Mouse (Mus musculus) embryonic facial prominence, embryonic 15.5 days (tissue): ENCODE results near the gene Jph2. TPM values are rescaled to one million over a fixed set of nuclear protein-coding genes. Genes with fewer than 3 reads are reported as not detected.

Experiments
- ATAC-seq: fragments of 200-750 bp; cut with Nextera tagmentation; 2 replicates; pipeline ENCODE4 v1.8.0; 2017; ENCODE audit warnings: low read depth, moderate TSS enrichment; ENCODE audit not compliant: insufficient number of reproducible peaks, low FRiP score, low TSS enrichment
- H3K27ac ChIP-seq: fragments of 300-500 bp; sonication (generic); replicated peaks from 2 replicates; pipeline ENCODE4 v1.5.1; 2015; ENCODE audit warnings: mild to moderate bottlenecking, inconsistent platforms
- H3K27me3 ChIP-seq: fragments of 300-500 bp; sonication (generic); 2 replicates; pipeline ENCODE4 v1.6.1; 2015; ENCODE audit warnings: inconsistent platforms
- H3K36me3 ChIP-seq: fragments of 300-500 bp; sonication (generic); 2 replicates; pipeline ENCODE4 v1.6.1; 2015; ENCODE audit warnings: mild to moderate bottlenecking, inconsistent platforms
- H3K4me1 ChIP-seq: fragments of 300-500 bp; sonication (generic); 2 replicates; pipeline ENCODE4 v1.6.1; 2015; ENCODE audit warnings: inconsistent platforms
- H3K4me2 ChIP-seq: fragments of 300-500 bp; sonication (generic); replicated peaks from 2 replicates; pipeline ENCODE4 v1.6.1; 2015; ENCODE audit warnings: mild to moderate bottlenecking, inconsistent platforms
- H3K4me3 ChIP-seq: fragments of 300-500 bp; sonication (generic); replicated peaks from 2 replicates; pipeline ENCODE4 v1.5.1; 2015; ENCODE audit warnings: mild to moderate bottlenecking, inconsistent platforms
- H3K9ac ChIP-seq: fragments of 300-500 bp; sonication (generic); 2 replicates; pipeline ENCODE4 v1.6.1; 2015; ENCODE audit warnings: inconsistent platforms
- H3K9me3 ChIP-seq: fragments of 300-500 bp; sonication (generic); replicated peaks from 2 replicates; pipeline ENCODE4 v1.6.1; 2016; ENCODE audit warnings: inconsistent platforms
- WGBS: fragments of 180-500 bp; shearing (Covaris S2); methylation state at CpG from one replicate; pipeline ENCODE4 v1.1.7; 2015; 5-methylcytosine and 5-hydroxymethylcytosine counted together
- polyA plus RNA-seq: library from polyadenylated mRNA; unstranded; fragments of >200 nt; fragmentation: Nextera tagmentation; extraction: Ambion mirVana; gene quantifications from 2 replicates; pipeline ENCODE4 v1.2.1, GENCODE M21; 2015

Jph2 gene
- polyA plus RNA-seq, 1 experiment from 2014 or later, result 3.7 TPM

GRCm38 (mm10) chr2:163424597-163424996 lies 26.8 kb upstream of the Jph2 start, which contains the start of gene Oser1:
Gene Oser1 (minus strand): TSS chr2:163424697.
- WGBS, result 77% methylated on average over 6 of the region's 6 CpGs
- H3K4me2 ChIP-seq, result no peak within 1 kb of the TSS
- no peaks in the 10 kb centered on the region for H3K27me3 ChIP-seq
- H3K27ac ChIP-seq, result no peak within 1 kb of the TSS
- H3K36me3 ChIP-seq, result peaks cover 4% of the 10 kb centered on the region; the same call in 1 of the 2 replicates
- ATAC-seq, result no peak
- H3K9ac ChIP-seq, result no peak within 1 kb of the TSS
- no peaks in the 10 kb centered on the region for H3K9me3 ChIP-seq
- no peak within 1 kb of the TSS for H3K4me3 ChIP-seq
- H3K4me1 ChIP-seq, result peaks cover 11% of the 10 kb centered on the region

- H3K36me3 ChIP-seq, result peaks cover 4% of the 10 kb centered on the region; the same call in 1 of the 2 replicates
- no peaks in the 10 kb centered on the region for H3K27me3 ChIP-seq
- peaks cover 16% of the 10 kb centered on the region for H3K4me1 ChIP-seq
- no peak overlapping the region for H3K27ac ChIP-seq
- no peak for ATAC-seq
- H3K4me2 ChIP-seq, result no peak overlapping the region
- H3K4me3 ChIP-seq, result no peak overlapping the region
- no peak overlapping the region for H3K9ac ChIP-seq
- no peaks in the 10 kb centered on the region for H3K9me3 ChIP-seq
- 78% methylated on average over 9 of the region's 9 CpGs for WGBS
These were observed 25.3 kb upstream of the Jph2 start for GRCm38 (mm10) chr2:163422895-163423660.

- peak overlapping the region; percentile 73 for H3K4me2 ChIP-seq
- peaks cover 4% of the 10 kb centered on the region; the same call in 1 of the 2 replicates for H3K36me3 ChIP-seq
- H3K27me3 ChIP-seq, result no peaks in the 10 kb centered on the region
- peak overlapping the region; percentile 97 for H3K4me3 ChIP-seq
- H3K9ac ChIP-seq, result peak overlapping the region; percentile 66
- peaks cover 24% of the 10 kb centered on the region for H3K4me1 ChIP-seq
- peak overlapping the region; percentile 91 for H3K27ac ChIP-seq
- no peaks in the 10 kb centered on the region for H3K9me3 ChIP-seq
- ATAC-seq, result no peak
- 26% methylated on average over 10 of the region's 10 CpGs for WGBS
These were observed 22.6 kb upstream of the Jph2 start for GRCm38 (mm10) chr2:163420366-163420886.

- Histone ChIP-seq H3K9me3 (no peaks in the 10 kb centered on the region), H3K27me3 (no peaks in the 10 kb centered on the region), H3K9ac (peak overlapping the region; percentile 94), H3K27ac (peak overlapping the region; percentile 91), H3K36me3 (peaks cover 9% of the 10 kb centered on the region), H3K4me1 (peaks cover 24% of the 10 kb centered on the region), H3K4me3 (peak overlapping the region; percentile 97), H3K4me2 (peak overlapping the region; percentile 73)
- under 1% methylated on average over 56 of the region's 71 CpGs for WGBS
- ATAC-seq, result peak; percentile 99
These were observed 21.7 kb upstream of the Jph2 start for GRCm38 (mm10) chr2:163419346-163420045.

GRCm38 (mm10) chr2:163418841-163419345 lies 21.1 kb upstream of the Jph2 start:
- Histone ChIP-seq H3K9ac (peak overlapping the region; percentile 94), H3K27me3 (no peaks in the 10 kb centered on the region), H3K27ac (peak overlapping the region; percentile 86), H3K9me3 (no peaks in the 10 kb centered on the region), H3K4me3 (peak overlapping the region; percentile 97), H3K4me2 (peak overlapping the region; percentile 73), H3K36me3 (peaks cover 13% of the 10 kb centered on the region), H3K4me1 (peaks cover 24% of the 10 kb centered on the region)
- ATAC-seq, result peak; percentile 34; the same call in 1 of the 2 replicates
- WGBS, result under 1% methylated on average over 27 of the region's 50 CpGs

- peaks cover 24% of the 10 kb centered on the region for H3K4me1 ChIP-seq
- H3K9ac ChIP-seq, result 0 out of 2 replicates have a peak overlapping the region, but pooled peaks have one; percentile 94
- no peaks in the 10 kb centered on the region for H3K27me3 ChIP-seq
- ATAC-seq, result no peak
- H3K4me2 ChIP-seq, result peak overlapping the region; percentile 73
- peaks cover 18% of the 10 kb centered on the region for H3K36me3 ChIP-seq
- no peak overlapping the region for H3K27ac ChIP-seq
- H3K4me3 ChIP-seq, result peak overlapping the region; percentile 97
- no peaks in the 10 kb centered on the region for H3K9me3 ChIP-seq
These were observed 20.0 kb upstream of the Jph2 start for GRCm38 (mm10) chr2:163417830-163418229.

- Histone ChIP-seq H3K4me1 (peaks cover 24% of the 10 kb centered on the region), H3K9me3 (no peaks in the 10 kb centered on the region), H3K4me2 (no peak overlapping the region), H3K4me3 (no peak overlapping the region), H3K27ac (no peak overlapping the region), H3K9ac (no peak overlapping the region), H3K36me3 (peaks cover 22% of the 10 kb centered on the region), H3K27me3 (no peaks in the 10 kb centered on the region)
- WGBS, result 91% methylated on average over 6 of the region's 6 CpGs
- no peak for ATAC-seq
These were observed 19.2 kb upstream of the Jph2 start for GRCm38 (mm10) chr2:163417026-163417425.

GRCm38 (mm10) chr2:163412846-163413590 lies 15.2 kb upstream of the Jph2 start:
- H3K4me3 ChIP-seq, result no peak overlapping the region
- H3K4me1 ChIP-seq, result peaks cover 7% of the 10 kb centered on the region
- peaks cover 51% of the 10 kb centered on the region for H3K36me3 ChIP-seq
- H3K27me3 ChIP-seq, result no peaks in the 10 kb centered on the region
- no peak overlapping the region for H3K27ac ChIP-seq
- 77% methylated on average over 9 of the region's 9 CpGs for WGBS
- H3K9ac ChIP-seq, result no peak overlapping the region
- no peak overlapping the region for H3K4me2 ChIP-seq
- no peak for ATAC-seq
- no peaks in the 10 kb centered on the region for H3K9me3 ChIP-seq

- Histone ChIP-seq H3K9me3 (no peaks in the 10 kb centered on the region), H3K4me3 (no peak overlapping the region), H3K27me3 (no peaks in the 10 kb centered on the region), H3K36me3 (peaks cover 55% of the 10 kb centered on the region), H3K4me2 (no peak overlapping the region), H3K4me1 (peaks cover 1% of the 10 kb centered on the region; the same call in 1 of the 2 replicates), H3K9ac (no peak overlapping the region), H3K27ac (no peak overlapping the region)
- 93% methylated on average over 4 of the region's 4 CpGs for WGBS
- no peak for ATAC-seq
These were observed 14.6 kb upstream of the Jph2 start for GRCm38 (mm10) chr2:163412419-163412818.

- Histone ChIP-seq H3K36me3 (peaks cover 61% of the 10 kb centered on the region), H3K27ac (no peak overlapping the region), H3K4me1 (no peaks in the 10 kb centered on the region), H3K4me3 (no peak overlapping the region), H3K4me2 (no peak overlapping the region), H3K9ac (no peak overlapping the region), H3K9me3 (no peaks in the 10 kb centered on the region), H3K27me3 (no peaks in the 10 kb centered on the region)
- no peak for ATAC-seq
- WGBS, result 85% methylated on average over 4 of the region's 4 CpGs
These were observed 14.0 kb upstream of the Jph2 start for GRCm38 (mm10) chr2:163411840-163412239.
